Mouse (Mus musculus) hindbrain, embryonic 11.5 days (tissue): ENCODE results near the gene Akap10. TPM values are rescaled to one million over a fixed set of nuclear protein-coding genes. Genes with fewer than 3 reads are reported as not detected.
"Not testable (repeated sequence)": the region's sequence is repeated elsewhere in the genome, so short reads cannot be mapped to it uniquely, and the experiment has no call there.

Experiments
- ATAC-seq: fragments of 200-750 bp; cut with Nextera tagmentation; 2 replicates; pipeline ENCODE4 v1.8.0; 2017; ENCODE audit warnings: mild to moderate bottlenecking, moderate TSS enrichment, moderate library complexity; ENCODE audit not compliant: low FRiP score
- DNase-seq: peaks from one replicate; pipeline ENCODE4 v3.0.0-alpha.2; 2015; ENCODE audit warnings: low spot score
- H3K27ac ChIP-seq: fragments of 300-500 bp; sonication (generic); 2 replicates; pipeline ENCODE4 v1.5.1; 2014; ENCODE audit warnings: mild to moderate bottlenecking, low read depth, low read length
- H3K27me3 ChIP-seq: fragments of 300-500 bp; sonication (generic); 2 replicates; pipeline ENCODE4 v1.6.1; 2014; ENCODE audit warnings: mild to moderate bottlenecking, low read length, moderate library complexity, mixed read lengths; ENCODE audit not compliant: control insufficient read depth, insufficient read depth
- H3K36me3 ChIP-seq: fragments of 300-500 bp; sonication (generic); 2 replicates; pipeline ENCODE4 v1.6.1; 2014; ENCODE audit warnings: mild to moderate bottlenecking, low read length, moderate library complexity, mixed read lengths; ENCODE audit not compliant: control insufficient read depth, insufficient read depth
- H3K4me1 ChIP-seq: fragments of 300-500 bp; sonication (generic); replicated peaks from 2 replicates; pipeline ENCODE4 v1.6.1; 2014; ENCODE audit warnings: low read length, mixed read lengths; ENCODE audit not compliant: control insufficient read depth, insufficient read depth
- H3K4me2 ChIP-seq: fragments of 300-500 bp; sonication (generic); replicated peaks from 2 replicates; pipeline ENCODE4 v1.6.1; 2014; ENCODE audit warnings: mild to moderate bottlenecking, low read depth, low read length
- H3K4me3 ChIP-seq: fragments of 300-500 bp; sonication (generic); 2 replicates; pipeline ENCODE4 v1.5.1; 2014; ENCODE audit warnings: low read depth, low read length
- H3K9ac ChIP-seq: fragments of 300-500 bp; sonication (generic); 2 replicates; pipeline ENCODE4 v1.6.1; 2014; ENCODE audit warnings: low read depth, low read length
- H3K9me3 ChIP-seq: fragments of 300-500 bp; sonication (generic); 2 replicates; pipeline ENCODE4 v1.6.1; 2016; ENCODE audit warnings: low read length; ENCODE audit not compliant: control insufficient read depth
- WGBS: fragments of 180-500 bp; shearing (Covaris S2); extraction: QIAGEN DNeasy Blood & Tissue Kit; methylation state at CpG from one replicate; pipeline ENCODE4 v1.1.7; 2014; 5-methylcytosine and 5-hydroxymethylcytosine counted together
- polyA plus RNA-seq: library from polyadenylated mRNA; unstranded; fragments of >200 nt; fragmentation: Nextera tagmentation; extraction: Ambion mirVana; gene quantifications from 2 replicates; pipeline ENCODE4 v1.2.1, GENCODE M21; 2014

Akap10 gene
- polyA plus RNA-seq, 1 experiment from 2014 or later = 17.1 TPM

DNA sequence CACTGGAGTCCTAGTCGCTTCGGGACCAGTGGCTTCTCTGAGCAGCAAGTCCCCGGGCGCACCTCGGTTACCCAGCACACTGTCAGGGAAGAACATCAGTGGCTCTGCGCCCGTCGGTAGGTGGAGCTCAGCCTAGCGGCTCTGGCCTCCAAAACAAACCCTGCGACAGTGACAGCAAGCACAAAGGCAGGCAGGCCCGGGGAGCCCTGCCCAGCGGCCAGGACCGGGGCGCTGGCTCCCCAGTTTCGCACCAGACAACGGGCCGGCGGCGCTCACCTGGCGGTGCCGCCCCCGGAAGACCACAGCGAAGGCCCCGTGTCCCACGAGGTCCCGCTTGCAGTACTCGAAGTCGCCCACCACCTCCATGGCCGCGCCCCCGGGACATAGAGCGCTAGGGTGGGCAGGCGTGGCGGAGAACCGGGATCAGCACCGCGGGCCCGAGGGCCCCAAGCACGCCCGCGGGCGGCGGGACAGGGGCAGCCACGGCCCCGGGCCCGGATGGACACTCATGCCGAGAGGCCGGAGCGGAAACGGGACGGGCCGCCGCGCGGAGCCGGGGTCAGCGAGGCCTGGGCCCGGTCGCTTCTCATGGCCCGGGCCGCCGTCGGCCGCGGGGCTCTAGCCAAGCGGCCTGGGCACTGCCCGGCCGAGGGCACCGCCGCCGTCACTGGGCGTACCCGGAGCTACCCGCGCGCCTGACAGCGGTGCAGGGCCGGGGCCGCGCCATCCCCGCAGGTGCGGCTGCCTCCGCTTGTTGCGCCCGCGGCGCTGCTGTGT is 75.7 kb downstream of the Akap10 start:
- Histone ChIP-seq H3K27ac (peak overlapping the region; percentile 92), H3K9me3 (no peaks in the 10 kb centered on the region), H3K4me3 (peak overlapping the region; percentile 98), H3K27me3 (no peaks in the 10 kb centered on the region), H3K36me3 (no peaks in the 10 kb centered on the region), H3K9ac (peak overlapping the region; percentile 98), H3K4me1 (no peaks in the 10 kb centered on the region), H3K4me2 (peak overlapping the region; percentile 59)
- ATAC-seq = peak; percentile 90
- DNase-seq = peak; percentile 82
- WGBS = under 1% methylated on average over 80 of the region's 87 CpGs

DNA sequence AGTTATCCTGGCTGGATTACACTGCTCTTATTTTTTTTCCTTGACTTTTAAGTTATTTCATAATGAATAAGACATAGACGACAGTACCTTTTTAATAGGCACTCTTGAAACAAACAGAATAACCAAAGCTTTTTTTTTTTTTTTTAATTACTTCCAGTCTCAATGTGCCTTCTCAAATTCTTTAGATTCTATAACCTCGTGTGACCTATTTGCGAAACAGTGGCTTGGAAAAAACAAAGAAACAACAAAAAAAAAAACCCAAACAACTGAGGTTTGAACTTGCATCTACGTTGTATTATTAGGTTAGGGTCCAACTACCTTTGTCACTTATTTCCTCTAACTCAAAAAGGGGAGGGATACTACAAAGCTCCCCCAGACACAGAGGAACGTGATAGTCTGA is 76.4 kb downstream of the Akap10 start:
- Histone ChIP-seq H3K4me3 (peak overlapping the region; percentile 98), H3K9me3 (no peaks in the 10 kb centered on the region), H3K9ac (peak overlapping the region; percentile 98; the same call in 1 of the 2 replicates), H3K27me3 (no peaks in the 10 kb centered on the region), H3K4me1 (no peaks in the 10 kb centered on the region), H3K4me2 (peak overlapping the region; percentile 59), H3K27ac (peak overlapping the region; percentile 92; the same call in 1 of the 2 replicates), H3K36me3 (no peaks in the 10 kb centered on the region)
- ATAC-seq = no peak
- 20% methylated on average over 5 of the region's 5 CpGs for WGBS
- DNase-seq = no peak

DNA sequence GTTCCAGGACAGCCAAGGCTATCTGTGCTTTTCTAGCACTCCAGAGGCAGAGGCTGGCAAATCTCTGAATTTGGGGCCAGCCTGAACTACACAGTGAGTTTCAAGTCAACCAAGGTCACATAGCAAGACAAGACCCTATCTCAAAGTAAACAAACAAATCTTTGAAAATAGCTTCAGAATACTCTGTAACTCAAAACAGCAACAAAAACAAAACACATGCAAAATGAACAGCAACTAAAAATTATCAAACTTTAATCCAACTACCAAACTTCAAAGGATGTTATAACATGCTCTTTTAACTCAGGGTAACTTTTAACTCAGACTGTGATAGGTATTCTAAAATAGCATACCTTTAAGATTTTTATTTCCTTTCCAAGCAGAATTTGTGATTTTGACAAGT is 77.1 kb downstream of the Akap10 start:
- DNase-seq (no peak), ATAC-seq (no peak)
- H3K9me3 ChIP-seq = no peaks in the 10 kb centered on the region
- no peak overlapping the region for H3K27ac ChIP-seq
- H3K4me1 ChIP-seq = no peaks in the 10 kb centered on the region
- H3K36me3 ChIP-seq = no peaks in the 10 kb centered on the region
- H3K4me2 ChIP-seq = no peak overlapping the region
- no peak overlapping the region for H3K4me3 ChIP-seq
- H3K9ac ChIP-seq = no peak overlapping the region
- H3K27me3 ChIP-seq = no peaks in the 10 kb centered on the region

DNA sequence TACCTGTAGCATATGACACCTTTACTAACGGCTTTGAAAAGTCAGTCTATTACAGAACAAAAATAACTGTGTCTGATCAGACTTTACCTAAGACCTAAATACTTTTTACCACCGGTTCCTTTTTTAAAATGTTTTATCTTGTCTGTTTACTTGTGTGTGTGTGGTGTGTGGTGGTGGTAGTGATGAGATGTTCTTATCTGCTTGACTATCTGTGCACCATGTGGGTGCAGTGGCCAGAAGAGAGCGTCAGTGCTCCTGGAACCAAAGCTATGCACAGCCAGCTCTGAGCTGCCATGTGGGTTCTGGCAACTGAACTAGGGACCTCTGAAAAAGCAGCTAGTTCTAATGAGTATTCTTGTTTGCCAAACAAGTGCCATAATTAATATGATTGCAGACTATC is 78.9 kb downstream of the Akap10 start:
- ATAC-seq (no peak), DNase-seq (no peak)
- H3K9ac ChIP-seq = no peak overlapping the region
- no peak overlapping the region for H3K4me3 ChIP-seq
- H3K36me3 ChIP-seq = no peaks in the 10 kb centered on the region
- WGBS = 89% methylated on average over 3 of the region's 3 CpGs
- H3K27me3 ChIP-seq = no peaks in the 10 kb centered on the region
- no peaks in the 10 kb centered on the region for H3K4me1 ChIP-seq
- H3K9me3 ChIP-seq = no peaks in the 10 kb centered on the region
- H3K27ac ChIP-seq = no peak overlapping the region
- H3K4me2 ChIP-seq = no peak overlapping the region

DNA sequence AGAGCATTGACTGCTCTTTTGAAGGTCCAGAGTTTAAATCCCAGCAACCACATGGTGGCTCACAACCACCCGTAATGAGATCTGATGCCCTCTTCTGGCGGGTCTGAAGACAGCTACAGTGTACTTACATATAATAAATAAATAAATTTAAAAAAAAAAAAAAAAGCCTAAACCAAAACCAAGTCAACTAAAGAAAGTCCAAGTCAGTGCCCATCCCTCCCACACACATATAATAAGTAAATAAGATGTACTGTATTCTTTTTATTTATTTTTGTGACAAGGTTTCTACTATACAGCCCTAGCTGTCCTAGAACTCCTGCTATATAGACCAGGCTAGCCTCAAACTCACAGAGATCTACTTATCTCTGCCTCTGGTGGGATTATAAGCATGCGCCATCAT is 89.4 kb downstream of the Akap10 start:
- WGBS = 58% methylated on average over 3 of the region's 3 CpGs
- not testable (repeated sequence) for H3K4me3 ChIP-seq, ATAC-seq

DNA sequence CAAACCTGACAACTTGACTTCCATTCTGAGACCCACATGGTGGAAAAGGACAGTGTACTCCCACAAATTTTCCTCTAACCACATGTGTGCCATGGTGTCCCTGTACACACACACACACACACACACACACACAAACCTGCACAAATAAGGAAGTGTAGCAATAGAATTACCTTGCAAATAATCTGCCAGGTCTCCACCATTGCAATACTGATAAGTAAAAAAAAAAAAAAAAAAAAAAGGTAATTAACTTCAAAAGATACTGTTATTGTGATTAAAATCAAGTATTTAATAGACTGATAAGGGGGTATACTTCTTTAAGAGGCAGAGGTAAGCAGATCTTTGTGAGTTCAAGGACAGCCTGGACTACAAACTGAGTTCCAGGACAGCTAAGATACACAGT is 90.1 kb downstream of the Akap10 start:
- Histone ChIP-seq H3K4me3 (no peak overlapping the region), H3K4me1 (no peaks in the 10 kb centered on the region), H3K36me3 (no peaks in the 10 kb centered on the region), H3K27me3 (no peaks in the 10 kb centered on the region), H3K9me3 (no peaks in the 10 kb centered on the region), H3K27ac (no peak overlapping the region), H3K9ac (no peak overlapping the region), H3K4me2 (no peak overlapping the region)
- DNase-seq = no peak
- ATAC-seq = no peak

More for the DNA sequence above, 89.4 kb downstream of the Akap10 start:
- H3K27ac ChIP-seq, H3K36me3 ChIP-seq, H3K4me1 ChIP-seq, H3K9me3 ChIP-seq, DNase-seq, H3K4me2 ChIP-seq, H3K9ac ChIP-seq, H3K27me3 ChIP-seq: not testable (repeated sequence)

DNA sequence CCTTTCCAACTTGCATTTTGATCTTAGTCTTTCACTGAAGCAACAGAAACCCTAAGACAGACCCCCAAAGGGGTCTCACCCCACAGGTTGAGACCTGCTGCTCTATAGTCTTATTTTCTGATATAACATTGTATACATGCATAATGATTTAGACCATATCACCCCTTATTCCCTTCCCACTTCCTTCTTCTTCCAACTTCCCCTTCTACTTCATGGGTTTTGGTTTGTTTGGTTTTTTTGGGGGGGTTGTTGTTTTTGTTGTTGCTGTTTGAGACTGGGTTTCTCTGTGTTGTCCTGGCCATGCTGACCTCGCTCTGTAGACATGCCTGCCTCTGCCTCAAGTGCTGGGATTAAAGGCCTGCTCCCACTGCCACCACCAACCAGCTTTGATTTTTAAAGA is 90.9 kb downstream of the Akap10 start:
- Histone ChIP-seq H3K27me3 (no peaks in the 10 kb centered on the region), H3K4me3 (no peak overlapping the region), H3K36me3 (no peaks in the 10 kb centered on the region), H3K27ac (no peak overlapping the region), H3K4me1 (no peaks in the 10 kb centered on the region), H3K9ac (no peak overlapping the region), H3K9me3 (no peaks in the 10 kb centered on the region), H3K4me2 (no peak overlapping the region)
- no peak for ATAC-seq
- WGBS = 88% methylated on average over 1 of the region's 1 CpGs
- DNase-seq = no peak

Other genes with a start within 250 kb of the Akap10 start
- gene Fam83g, start 246.2 kb downstream of the Akap10 start, polyA plus RNA-seq = 0.18 and 0.31 TPM in 2 replicates
- 0.09 TPM in 1 of 2 replicates, not detected in the other for gene Slc5a10, start 209.4 kb downstream of the Akap10 start, polyA plus RNA-seq
- gene Prpsap2, start 168.2 kb downstream of the Akap10 start, polyA plus RNA-seq = 42.3 and 44.9 TPM in 2 replicates
- 28.6 and 32.7 TPM in 2 replicates for gene Ulk2, start 75.2 kb downstream of the Akap10 start, polyA plus RNA-seq
- 18.4 and 26.3 TPM in 2 replicates for gene Specc1, start 26.5 kb upstream of the Akap10 start, polyA plus RNA-seq